Comparison of ENCODE assay signal across 34 mouse cellular contexts in the genomic region with DNA sequence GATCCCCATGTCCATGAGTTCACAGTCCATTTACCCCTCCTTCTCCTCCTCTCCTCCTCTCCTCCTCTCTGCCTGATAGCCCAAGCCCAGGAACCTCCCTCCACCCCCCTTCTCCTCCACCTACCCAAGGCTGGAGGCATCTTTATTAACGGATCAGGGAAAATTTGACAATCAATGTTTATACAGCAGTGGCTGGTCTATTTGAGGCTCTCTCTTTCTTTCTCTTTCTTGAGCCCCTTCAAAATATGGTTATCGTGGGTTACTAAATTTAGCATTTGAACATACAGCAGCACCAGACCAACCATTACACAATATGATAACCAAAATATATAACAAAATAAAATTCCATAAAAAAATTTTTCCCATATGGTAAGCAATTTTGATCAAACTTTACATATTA.
"Had no signal": no experiment of that assay in that cellular context is flagged by ENCODE, and none has a peak within 500 bp of the region (broad histone marks: within the 10 kb centered on the region; RNA-seq: fewer than 3 reads in every experiment).

No protein-coding gene starts in this region.

- H3K4me3 ChIP-seq: heart, embryonic 10.5 days; heart, embryonic 12.5 days; heart, embryonic 13.5 days; heart, embryonic 15.5 days; hindbrain, embryonic 10.5 days; hindbrain, embryonic 12.5 days; hindbrain, embryonic 13.5 days; hindbrain, embryonic 15.5 days; intestine, embryonic 15.5 days; kidney, embryonic 15.5 days; layer of hippocampus, adult 2 months had no signal

- H3K9me3 ChIP-seq: heart, embryonic 10.5 days; heart, embryonic 12.5 days; heart, embryonic 13.5 days; heart, embryonic 15.5 days; hindbrain, embryonic 10.5 days; hindbrain, embryonic 12.5 days; hindbrain, embryonic 13.5 days; hindbrain, embryonic 15.5 days; intestine, embryonic 15.5 days; kidney, embryonic 15.5 days had no signal

- H3K4me1 ChIP-seq: heart, embryonic 10.5 days; heart, embryonic 12.5 days; heart, embryonic 13.5 days; heart, embryonic 15.5 days; hindbrain, embryonic 10.5 days; hindbrain, embryonic 12.5 days; hindbrain, embryonic 13.5 days; hindbrain, embryonic 15.5 days; intestine, embryonic 15.5 days; kidney, embryonic 15.5 days had no signal

- H3K27me3 ChIP-seq: heart, embryonic 12.5 days; heart, embryonic 13.5 days; heart, embryonic 15.5 days; hindbrain, embryonic 12.5 days; hindbrain, embryonic 13.5 days; hindbrain, embryonic 15.5 days; intestine, embryonic 15.5 days; kidney, embryonic 15.5 days had no signal

- H3K4me2 ChIP-seq: heart, embryonic 11.5 days; heart, embryonic 12.5 days; heart, embryonic 13.5 days; heart, embryonic 15.5 days; hindbrain, embryonic 12.5 days; hindbrain, embryonic 13.5 days; hindbrain, embryonic 14.5 days; hindbrain, embryonic 15.5 days; intestine, embryonic 15.5 days; kidney, embryonic 15.5 days had no signal

- H3K36me3 ChIP-seq: heart, embryonic 10.5 days; heart, embryonic 12.5 days; heart, embryonic 13.5 days; heart, embryonic 15.5 days; hindbrain, embryonic 10.5 days; hindbrain, embryonic 12.5 days; hindbrain, embryonic 13.5 days; hindbrain, embryonic 15.5 days; intestine, embryonic 15.5 days; kidney, embryonic 15.5 days had no signal

- ATAC-seq: hindbrain, embryonic 16.5 days; hindbrain, postnatal 0 days; inflammation-experienced regulatory T-cells, adult 6 months; intestine, embryonic 15.5 days; intestine, embryonic 16.5 days had no signal

- H3K27ac ChIP-seq: heart, embryonic 10.5 days; heart, embryonic 13.5 days; heart, embryonic 15.5 days; hindbrain, embryonic 10.5 days; hindbrain, embryonic 12.5 days; hindbrain, embryonic 13.5 days; hindbrain, embryonic 14.5 days; hindbrain, embryonic 15.5 days; hindbrain, postnatal 0 days; intestine, embryonic 15.5 days; kidney, embryonic 15.5 days; kidney, postnatal 0 days; layer of hippocampus, adult 2 months had no signal

- H3K9ac ChIP-seq: heart, embryonic 12.5 days; heart, embryonic 13.5 days; heart, embryonic 15.5 days; hindbrain, embryonic 12.5 days; hindbrain, embryonic 13.5 days; hindbrain, embryonic 14.5 days; hindbrain, embryonic 15.5 days; intestine, embryonic 15.5 days; kidney, embryonic 15.5 days had no signal

- DNase-seq: heart, postnatal 10 days; heart, postnatal 14 days; heart, postnatal 36 days; heart, postnatal 4 days; kidney, adult 11 months; kidney, adult 18-20 months; kidney, adult 2 months; kidney, adult 8-10 months; kidney, adult 9 months; kidney, postnatal 10 days; kidney, postnatal 14 days; kidney, postnatal 25 days; kidney, postnatal 36 days; kidney, postnatal 4 days; layer of hippocampus, adult 9-11 months; layer of hippocampus, postnatal 36 days had no signal
